Mouse (Mus musculus) small intestine, adult 2 months (tissue): ENCODE data around the gene Sync. TPM values are rescaled to one million over a fixed set of nuclear protein-coding genes. Genes with fewer than 3 reads are reported as not detected.

ENCODE experiments used
- H3K27ac ChIP-seq: fragments of 200-500 bp; 2 replicates; pipeline ENCODE4 v1.5.1; 2012; ENCODE audit warnings: low read depth, low read length, control low read depth, inconsistent platforms; ENCODE audit not compliant: insufficient read depth
- H3K27me3 ChIP-seq: fragments of 200-500 bp; 2 replicates; pipeline ENCODE4 v1.6.1; 2012; ENCODE audit warnings: mild to moderate bottlenecking, moderate library complexity, low read length, inconsistent platforms; ENCODE audit not compliant: control insufficient read depth, insufficient read depth
- H3K36me3 ChIP-seq: fragments of 200-500 bp; 2 replicates; pipeline ENCODE4 v1.6.1; 2012; ENCODE audit warnings: mild to moderate bottlenecking, low read length, control low read depth, inconsistent platforms; ENCODE audit not compliant: control insufficient read depth, insufficient read depth
- H3K4me1 ChIP-seq: fragments of 200-500 bp; 2 replicates; pipeline ENCODE4 v1.6.1; 2012; ENCODE audit warnings: low read length, inconsistent platforms, mixed read lengths; ENCODE audit not compliant: control insufficient read depth, insufficient read depth, insufficient read length
- H3K4me3 ChIP-seq: fragments of 200-500 bp; 2 replicates; pipeline ENCODE4 v1.5.1; 2012; ENCODE audit warnings: low read depth, mild to moderate bottlenecking, control low read depth, inconsistent platforms, low read length, moderate library complexity
- CTCF ChIP-seq: fragments of 200-500 bp; IDR thresholded peaks from 2 replicates; pipeline ENCODE4 v1.5.1; 2012; ENCODE audit warnings: low read depth, mild to moderate bottlenecking, control low read depth, inconsistent platforms, low read length, moderate library complexity, mixed read lengths; ENCODE audit not compliant: insufficient replicate concordance, insufficient read length; ENCODE audit errors: extremely low read depth
- POLR2A ChIP-seq: fragments of 200-500 bp; IDR thresholded peaks from 2 replicates; pipeline ENCODE4 v1.6.1; 2012; ENCODE audit warnings: low read depth, mild to moderate bottlenecking, control low read depth, inconsistent platforms, low read length, moderate library complexity
- WGBS: fragments of 180-500 bp; shearing (Covaris S2); methylation state at CpG from one replicate; pipeline ENCODE4 v1.1.7; 2018; 5-methylcytosine and 5-hydroxymethylcytosine counted together
- polyA plus RNA-seq: library from polyadenylated mRNA; depleted of rRNA; stranded (reverse); fragments of >200 nt; gene quantifications from 2 replicates; pipeline ENCODE4 v1.2.3, GENCODE M21; 2012; rRNA removed

The Sync gene
- 0.34 and 0.37 TPM in 2 replicates for polyA plus RNA-seq

DNA sequence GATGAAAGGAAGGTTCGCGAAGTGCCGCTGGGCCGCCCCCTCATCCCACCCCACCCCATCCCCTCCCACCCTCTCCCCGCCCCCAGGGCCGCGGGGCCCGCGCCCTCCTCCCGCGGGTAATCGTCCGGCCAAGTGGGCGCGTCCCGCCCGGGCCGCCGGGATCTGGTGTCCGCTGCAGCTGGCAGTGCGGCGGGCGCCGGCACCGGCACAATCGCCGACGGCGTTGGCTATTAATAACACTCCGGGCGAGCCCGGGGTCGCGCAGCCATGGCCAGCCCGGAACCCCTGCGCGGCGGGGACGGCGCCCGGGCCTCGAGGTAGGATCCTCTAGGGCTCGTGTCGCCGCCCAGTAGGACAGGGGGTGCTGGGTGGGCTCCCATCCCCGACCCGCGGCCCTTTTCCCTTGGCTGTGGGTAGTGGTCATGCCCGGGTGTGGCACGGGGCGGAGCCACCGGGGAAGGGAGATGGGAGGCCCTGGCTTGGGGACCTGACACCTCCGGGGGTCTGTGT, at the start of gene Sync:
TSS of gene Sync (plus strand) at position 146 of the 510 bp plus-strand sequence.
- peak within 1 kb of the TSS; percentile 63 for H3K4me3 ChIP-seq
- TF ChIP-seq CTCF = no peak
- no peak for TF ChIP-seq POLR2A
- no peaks in the 10 kb centered on the region for H3K36me3 ChIP-seq
- peaks cover 6% of the 10 kb centered on the region for H3K4me1 ChIP-seq
- WGBS = 2% methylated on average over 46 of the region's 53 CpGs
- peaks cover 11% of the 10 kb centered on the region for H3K27me3 ChIP-seq
- H3K27ac ChIP-seq = no peak within 1 kb of the TSS

DNA sequence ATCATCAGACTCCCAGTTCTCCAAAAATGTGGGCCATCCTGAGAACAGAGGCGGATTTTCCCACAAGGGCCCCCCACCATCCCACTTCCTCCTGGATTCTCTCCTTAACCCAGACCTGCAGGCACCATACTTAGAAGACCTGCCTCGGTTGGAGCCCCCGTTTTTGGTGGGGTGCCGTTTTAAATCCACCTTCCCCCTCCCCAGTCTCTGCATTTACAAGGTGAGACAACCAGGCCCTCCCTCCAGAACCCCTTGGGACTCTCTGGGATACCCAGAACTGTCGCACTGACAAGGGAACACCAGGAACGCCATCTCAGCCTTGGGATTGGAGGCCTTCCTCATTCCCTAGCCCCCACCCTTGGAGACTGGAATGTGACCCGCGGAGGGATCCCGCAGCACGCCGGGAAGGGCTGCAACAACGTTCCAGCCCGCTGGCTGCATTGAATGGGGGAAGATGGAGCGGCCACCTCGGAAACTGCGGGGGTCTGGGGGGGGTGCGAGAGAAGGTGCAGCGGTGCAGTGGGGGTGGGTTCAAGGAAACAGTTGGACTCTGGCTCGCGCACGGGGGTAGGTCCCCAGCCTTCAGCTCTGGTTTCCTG, 49.5 kb upstream of the Sync start:
- 46% methylated on average over 21 of the region's 21 CpGs for WGBS
- no peaks in the 10 kb centered on the region for H3K27me3 ChIP-seq
- TF ChIP-seq POLR2A = no peak
- TF ChIP-seq CTCF = no peak
- H3K4me1 ChIP-seq = peaks cover 59% of the 10 kb centered on the region
- peaks cover 11% of the 10 kb centered on the region for H3K36me3 ChIP-seq
- H3K4me3 ChIP-seq = peak overlapping the region; percentile 11; the same call in 1 of the 2 replicates
- H3K27ac ChIP-seq = peak overlapping the region; percentile 82

DNA sequence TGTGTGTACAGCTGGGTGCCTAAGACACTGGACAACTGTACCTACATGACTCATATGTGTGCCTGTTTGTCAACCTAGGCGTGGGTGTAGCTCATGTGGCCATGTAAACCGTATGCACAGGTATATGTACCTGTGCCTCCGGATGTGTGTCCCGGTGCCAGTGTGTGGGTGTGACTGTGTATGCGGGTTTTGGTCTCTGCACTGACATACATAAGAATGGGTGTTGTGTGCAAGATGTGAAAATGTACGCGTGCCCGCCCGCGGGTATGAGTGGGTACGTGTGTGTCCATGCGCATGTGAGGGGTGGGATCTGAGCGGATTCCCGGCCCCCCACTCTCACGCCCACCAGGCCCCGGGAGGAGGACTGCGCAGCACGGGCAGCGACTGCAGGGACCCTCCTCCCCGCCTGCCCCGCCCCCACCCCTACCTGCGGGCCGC, 48.8 kb upstream of the Sync start:
- Histone ChIP-seq H3K4me1 (peaks cover 58% of the 10 kb centered on the region), H3K4me3 (peak overlapping the region; percentile 56), H3K36me3 (peaks cover 12% of the 10 kb centered on the region), H3K27me3 (no peaks in the 10 kb centered on the region), H3K27ac (no peak overlapping the region)
- TF ChIP-seq CTCF = no peak
- TF ChIP-seq POLR2A = no peak
- 13% methylated on average over 23 of the region's 23 CpGs for WGBS

DNA sequence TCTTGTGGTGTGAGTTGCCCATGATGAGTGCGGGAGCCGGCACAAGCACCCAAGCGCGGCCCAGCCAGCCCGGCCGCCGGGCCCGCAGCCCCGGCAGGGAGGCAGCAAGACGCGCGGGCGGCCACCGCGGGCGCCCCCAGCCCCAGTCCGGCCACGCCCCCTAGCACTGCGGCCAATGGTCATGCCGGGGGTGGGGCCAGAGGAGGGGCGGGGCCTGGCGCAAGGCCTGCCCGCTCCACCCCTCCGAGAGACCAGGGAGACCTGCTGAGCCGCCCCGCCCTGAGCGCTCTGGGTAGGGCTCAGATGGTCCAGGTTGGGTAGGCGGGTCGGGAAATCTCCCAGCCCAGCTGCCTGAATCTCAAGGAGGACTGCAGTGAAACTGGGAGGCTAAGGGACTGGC, 48.3 kb upstream of the Sync start:
- peak overlapping the region; percentile 56 for H3K4me3 ChIP-seq
- no peaks in the 10 kb centered on the region for H3K27me3 ChIP-seq
- TF ChIP-seq CTCF = no peak
- TF ChIP-seq POLR2A = no peak
- H3K4me1 ChIP-seq = peaks cover 58% of the 10 kb centered on the region
- WGBS = 1% methylated on average over 29 of the region's 29 CpGs
- peaks cover 14% of the 10 kb centered on the region for H3K36me3 ChIP-seq
- no peak overlapping the region for H3K27ac ChIP-seq

DNA sequence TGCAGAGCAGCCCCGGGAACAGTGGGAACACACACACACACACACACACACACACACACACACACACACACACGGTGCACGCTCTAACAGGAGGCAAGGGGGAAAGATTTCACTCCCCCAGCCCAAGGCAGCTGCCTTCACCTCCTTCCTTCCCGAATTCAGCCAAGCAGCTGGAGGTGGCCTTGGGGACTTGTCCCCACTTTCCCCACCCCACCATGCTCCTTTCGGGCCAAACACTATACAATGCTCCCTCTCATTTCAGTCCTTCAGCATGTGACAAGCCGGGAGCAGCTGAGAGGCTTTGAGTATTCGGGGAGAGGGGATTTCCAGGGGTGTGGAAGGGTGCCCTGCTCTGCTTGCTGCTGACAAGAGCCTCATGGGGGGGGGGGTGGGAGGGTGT, 45.5 kb upstream of the Sync start:
- no peaks in the 10 kb centered on the region for H3K27me3 ChIP-seq
- H3K36me3 ChIP-seq = peaks cover 14% of the 10 kb centered on the region
- H3K27ac ChIP-seq = no peak overlapping the region
- TF ChIP-seq CTCF = no peak
- no peak for TF ChIP-seq POLR2A
- peaks cover 45% of the 10 kb centered on the region for H3K4me1 ChIP-seq
- WGBS = 59% methylated on average over 7 of the region's 7 CpGs
- no peak overlapping the region for H3K4me3 ChIP-seq

DNA sequence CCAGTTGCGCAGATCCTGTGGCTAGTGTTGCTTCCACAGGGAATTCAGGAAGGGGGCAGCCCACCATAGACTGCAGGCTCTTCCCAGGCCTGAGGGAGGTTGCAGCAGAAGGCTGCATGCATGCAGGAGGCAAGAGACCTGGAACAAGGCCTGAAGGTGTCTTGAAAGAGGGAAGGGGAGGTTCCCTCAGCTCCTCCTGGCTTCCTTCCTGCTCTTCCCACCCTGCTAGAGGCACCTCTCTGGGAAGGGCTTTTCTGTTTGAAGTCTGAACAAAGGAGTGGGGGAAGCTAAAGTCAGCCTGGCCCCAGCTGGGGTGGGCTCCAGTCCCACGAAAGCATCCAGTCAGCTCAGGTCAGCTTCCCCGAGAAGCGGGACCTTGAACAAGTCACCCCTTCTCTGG, 45.1 kb upstream of the Sync start:
- no peak for TF ChIP-seq POLR2A
- no peak for TF ChIP-seq CTCF
- WGBS = 91% methylated on average over 4 of the region's 4 CpGs
- Histone ChIP-seq H3K27ac (no peak overlapping the region), H3K4me1 (peaks cover 42% of the 10 kb centered on the region), H3K36me3 (peaks cover 14% of the 10 kb centered on the region), H3K27me3 (no peaks in the 10 kb centered on the region), H3K4me3 (no peak overlapping the region)

DNA sequence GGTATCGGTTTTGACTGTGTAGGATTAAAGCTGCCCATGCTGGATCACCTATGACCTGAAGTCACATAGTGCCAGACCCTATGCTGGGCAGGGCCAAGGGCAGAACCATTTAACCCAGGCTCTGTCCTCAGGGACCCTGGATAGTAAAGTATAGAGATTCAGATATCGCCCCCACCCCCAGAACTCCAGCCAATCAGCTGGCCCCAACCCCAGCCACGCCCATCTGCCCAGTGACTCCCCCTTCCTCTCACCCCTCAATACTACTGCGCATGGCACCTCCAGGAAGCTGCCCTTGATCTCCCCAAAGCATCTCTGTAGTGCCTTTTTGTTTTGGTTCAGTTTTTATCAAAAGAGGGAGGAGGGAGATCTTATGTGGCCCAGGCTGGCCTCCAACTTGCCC, 44.7 kb upstream of the Sync start:
- TF ChIP-seq CTCF = no peak
- TF ChIP-seq POLR2A = no peak
- Histone ChIP-seq H3K4me3 (no peak overlapping the region), H3K27ac (no peak overlapping the region), H3K27me3 (no peaks in the 10 kb centered on the region), H3K4me1 (peaks cover 40% of the 10 kb centered on the region), H3K36me3 (peaks cover 14% of the 10 kb centered on the region)
- WGBS = 84% methylated on average over 4 of the region's 4 CpGs
